In genomic region chr15:99455415-99455814, GRCm38 (mm10) we compare ENCODE assay signal across 11 mouse cellular contexts. TPM values are rescaled to one million over a fixed set of nuclear protein-coding genes. Genes with fewer than 3 reads are reported as not detected.
DNase-seq lines count a peak whose midpoint lies in the region; ATAC-seq and TF ChIP-seq lines count a peak whose summit lies in the region.
"Had no signal": no experiment of that assay in that cellular context is flagged by ENCODE, and none has a peak within 500 bp of the region (broad histone marks: within the 10 kb centered on the region; RNA-seq: fewer than 3 reads in every experiment).

No protein-coding gene starts in this region.

- peaks cover 4% of the 10 kb centered on the region; the same call in 1 of the 2 replicates for H3K79me2 ChIP-seq in heart, adult 2 months (replicated peaks; ENCODE audit: control insufficient read depth, insufficient read depth, low read length)

- no peak for ATAC-seq in heart, embryonic 11.5 days (replicated peaks; ENCODE audit: insufficient number of reproducible peaks, low FRiP score, low TSS enrichment)
- ATAC-seq in lung, embryonic 16.5 days (ENCODE audit: low read depth), result no peak
- ATAC-seq in stomach, embryonic 15.5 days (ENCODE audit: insufficient read depth, low FRiP score, low read depth), result no peak

- H3K4me2 ChIP-seq in heart, embryonic 11.5 days, result peak overlapping the region; percentile 76; the same call in 1 of the 2 replicates
- no peak overlapping the region; the same call in 1 of the 2 replicates for H3K4me2 ChIP-seq in lung, embryonic 16.5 days (ENCODE audit: low read depth, low read length)
- H3K4me2 ChIP-seq in stomach, embryonic 15.5 days, result peak overlapping the region; percentile 78; the same call in 1 of the 2 replicates

- H3K27me3 ChIP-seq in heart, embryonic 11.5 days (ENCODE audit: control insufficient read depth, insufficient read depth, low read length), result no peaks in the 10 kb centered on the region
- no peaks in the 10 kb centered on the region for H3K27me3 ChIP-seq in heart, adult 2 months (ENCODE audit: control insufficient read depth, insufficient read depth, low read length)
- H3K27me3 ChIP-seq in lung, embryonic 16.5 days (ENCODE audit: control insufficient read depth, insufficient read depth, low read depth, low read length), result no peaks in the 10 kb centered on the region
- H3K27me3 ChIP-seq in limb, embryonic 10.5 days (ENCODE audit: low read depth, poor library complexity, severe bottlenecking), result no peaks in the 10 kb centered on the region
- no peaks in the 10 kb centered on the region for H3K27me3 ChIP-seq in stomach, embryonic 15.5 days (replicated peaks)

- no peaks in the 10 kb centered on the region; the same call in 1 of the 2 replicates for H3K36me3 ChIP-seq in heart, embryonic 11.5 days (ENCODE audit: control insufficient read depth, insufficient read depth, low read length)
- no peaks in the 10 kb centered on the region for H3K36me3 ChIP-seq in heart, adult 2 months (ENCODE audit: control insufficient read depth, insufficient read depth, low read length)
- H3K36me3 ChIP-seq in lung, embryonic 16.5 days (ENCODE audit: control insufficient read depth, insufficient read depth, low read length), result no peaks in the 10 kb centered on the region
- peaks cover 59% of the 10 kb centered on the region for H3K36me3 ChIP-seq in limb, embryonic 10.5 days
- no peaks in the 10 kb centered on the region for H3K36me3 ChIP-seq in stomach, embryonic 15.5 days

- TF ChIP-seq POLR2A in heart, adult 2 months (IDR thresholded peaks at IDR 0.05; ENCODE audit: insufficient read depth, low read depth, low read length), result no peak

- H3K9me3 ChIP-seq in heart, embryonic 11.5 days (replicated peaks; ENCODE audit: control insufficient read depth, low read length), result no peaks in the 10 kb centered on the region
- no peaks in the 10 kb centered on the region for H3K9me3 ChIP-seq in lung, embryonic 16.5 days (ENCODE audit: control insufficient read depth, low read length)
- no peaks in the 10 kb centered on the region for H3K9me3 ChIP-seq in limb, embryonic 10.5 days (replicated peaks)
- H3K9me3 ChIP-seq in stomach, embryonic 15.5 days, result no peaks in the 10 kb centered on the region

- intact Hi-C loops in heart, adult 2 months (cut with DNase I), result no loop called here

- H3K27ac ChIP-seq in heart, embryonic 11.5 days (ENCODE audit: low read depth, low read length), result no peak overlapping the region
- H3K27ac ChIP-seq in heart, adult 2 months, result no peak overlapping the region
- H3K27ac ChIP-seq in lung, embryonic 16.5 days (ENCODE audit: low read length), result no peak overlapping the region
- H3K27ac ChIP-seq in limb, embryonic 10.5 days, result peak overlapping the region; percentile 97; the same call in 1 of the 2 replicates
- H3K27ac ChIP-seq in stomach, embryonic 15.5 days, result no peak overlapping the region

- no peak overlapping the region for H3K9ac ChIP-seq in heart, embryonic 11.5 days (ENCODE audit: low read depth, low read length)
- H3K9ac ChIP-seq in heart, adult 2 months (ENCODE audit: low read depth, low read length), result no peak overlapping the region
- 0 out of 2 replicates have a peak overlapping the region, but pooled peaks have one; percentile 45 for H3K9ac ChIP-seq in lung, embryonic 16.5 days (ENCODE audit: low read length)
- H3K9ac ChIP-seq in stomach, embryonic 15.5 days, result no peak overlapping the region

- TF ChIP-seq EP300 in heart, adult 2 months (IDR thresholded peaks at IDR 0.05; ENCODE audit: insufficient read depth, low read depth, low read length), result no peak

- TF ChIP-seq CTCF in heart, adult 2 months (IDR thresholded peaks at IDR 0.05), result no peak

- H3K4me1 ChIP-seq in heart, embryonic 11.5 days (ENCODE audit: control insufficient read depth, insufficient read depth, low read length), result peaks cover 36% of the 10 kb centered on the region
- H3K4me1 ChIP-seq in heart, adult 2 months (ENCODE audit: control insufficient read depth, insufficient read depth, low read length), result no peaks in the 10 kb centered on the region; the same call in none of the 2 replicates
- peaks cover 42% of the 10 kb centered on the region for H3K4me1 ChIP-seq in lung, embryonic 16.5 days (replicated peaks; ENCODE audit: control insufficient read depth, insufficient read depth, low read length)
- peaks cover 45% of the 10 kb centered on the region for H3K4me1 ChIP-seq in limb, embryonic 10.5 days
- H3K4me1 ChIP-seq in stomach, embryonic 15.5 days, result peaks cover 21% of the 10 kb centered on the region

- 84% methylated on average over 3 of the region's 3 CpGs for WGBS in heart, embryonic 11.5 days (ENCODE audit: insufficient replicate concordance)
- WGBS in heart, adult 2 months, result 87% methylated on average over 3 of the region's 3 CpGs
- 84% methylated on average over 3 of the region's 3 CpGs for WGBS in lung, embryonic 16.5 days
- 89% methylated on average over 3 of the region's 3 CpGs for WGBS in limb, embryonic 10.5 days
- WGBS in stomach, embryonic 15.5 days, result 83% methylated on average over 3 of the region's 3 CpGs

- DNase-seq in heart, adult 2 months, result no peak
- no peak for DNase-seq in lung, postnatal 36 days
- peak; percentile 25 for DNase-seq in limb, embryonic 10.5 days (ENCODE audit: low spot score)
- no peak for DNase-seq in layer of hippocampus, adult 8-10 months (ENCODE audit: low spot score in 2 of 2)
- DNase-seq in ovary, postnatal 36 days (ENCODE audit: low spot score), result no peak
- DNase-seq: B cell, adult 2 months; cerebellum, postnatal 14 days; right cerebral cortex, postnatal 14 days had no signal

- no peak overlapping the region for H3K4me3 ChIP-seq in heart, embryonic 11.5 days (ENCODE audit: low read depth, low read length)
- no peak overlapping the region for H3K4me3 ChIP-seq in heart, adult 2 months
- no peak overlapping the region for H3K4me3 ChIP-seq in lung, embryonic 16.5 days (ENCODE audit: low read length)
- H3K4me3 ChIP-seq in limb, embryonic 10.5 days, result 0 out of 2 replicates have a peak overlapping the region, but pooled peaks have one; percentile 85
- no peak overlapping the region for H3K4me3 ChIP-seq in stomach, embryonic 15.5 days (replicated peaks)

RNA-seq across cellular contexts. Expression of gene Nckap5l, which starts 2.1 kb away (rescaled TPM):
- polyA plus RNA-seq in heart, embryonic 11.5 days (2014; fragmentation: Nextera tagmentation; extraction: Ambion mirVana), result 9.0 and 9.1 TPM in 2 replicates
- total RNA-seq in heart, adult 2 months (2021), result 1 to 10 TPM; 4.2 to 5.2 TPM
- 3.5 and 4.5 TPM in 2 replicates for polyA plus RNA-seq in heart, adult 2 months (2012; rRNA removed)
- polyA plus RNA-seq in lung, embryonic 16.5 days (2015; fragmentation: Nextera tagmentation; extraction: Ambion mirVana), result 7.5 and 9.5 TPM in 2 replicates
- 16.3 and 17.4 TPM in 2 replicates for polyA plus RNA-seq in limb, embryonic 10.5 days (2016; fragmentation: Nextera tagmentation; extraction: Ambion mirVana)
- 4.8 and 6.8 TPM in 2 replicates for polyA plus RNA-seq in stomach, embryonic 15.5 days (2015; fragmentation: Nextera tagmentation; extraction: Ambion mirVana)
- 10 to 100 TPM; 15.5 to 24.3 (median 19.8) TPM for total RNA-seq in layer of hippocampus, adult 8-10 months (2022)

RNA-seq across cellular contexts. Expression of gene Bcdin3d, which starts 19.1 kb away (rescaled TPM):
- polyA plus RNA-seq in heart, embryonic 11.5 days (2014; fragmentation: Nextera tagmentation; extraction: Ambion mirVana), result 11.9 TPM in 2 replicates
- total RNA-seq in heart, adult 2 months (2021), result 1 to 10 TPM; 2.5 to 3.1 TPM
- polyA plus RNA-seq in heart, adult 2 months (2012; rRNA removed), result 4.2 and 4.3 TPM in 2 replicates
- polyA plus RNA-seq in lung, embryonic 16.5 days (2015; fragmentation: Nextera tagmentation; extraction: Ambion mirVana), result 13.4 and 13.7 TPM in 2 replicates
- 15.9 and 19.4 TPM in 2 replicates for polyA plus RNA-seq in limb, embryonic 10.5 days (2016; fragmentation: Nextera tagmentation; extraction: Ambion mirVana)
- 14.8 and 14.9 TPM in 2 replicates for polyA plus RNA-seq in stomach, embryonic 15.5 days (2015; fragmentation: Nextera tagmentation; extraction: Ambion mirVana)
- total RNA-seq in layer of hippocampus, adult 8-10 months (2022), result 1 to 10 TPM; 4.9 to 6.1 (median 5.3) TPM
